Mouse (Mus musculus) spleen, postnatal 36 days (tissue): Measurements from ENCODE around the gene Gm13304.
"Not testable (repeated sequence)": the region's sequence is repeated elsewhere in the genome, so short reads cannot be mapped to it uniquely, and the experiment has no call there.

Experiments
- DNase-seq, 2 experiments: peaks; one replicate each; pipeline ENCODE4 v3.0.0; 2022; ENCODE audit warnings: low spot score in 2 of 2, mixed read lengths in 1 of 2

The Gm13304 gene

GRCm38 (mm10) chr4:42114517-42114916, at the start of gene Gm13304:
Gm13304 (plus strand) TSS chr4:42114817.
- DNase-seq, result not testable (repeated sequence)

GRCm38 (mm10) chr4:42090907-42091306, 23.7 kb upstream of the Gm13304 start, which contains the start of gene Gm3893:
Gm3893 (plus strand) TSS chr4:42091207.
- DNase-seq, result not testable (repeated sequence)

GRCm38 (mm10) chr4:42153136-42153535, 38.5 kb downstream of the Gm13304 start, which contains the start of gene Gm13306:
Gm13306 (plus strand) TSS chr4:42153436.
- not testable (repeated sequence) for DNase-seq
